In genomic region chr4:108079762-108080161, GRCm38 (mm10) we compare ENCODE assay signal across 14 mouse cellular contexts. TPM values are rescaled to one million over a fixed set of nuclear protein-coding genes. Genes with fewer than 3 reads are reported as not detected.
DNase-seq lines count a peak whose midpoint lies in the region; ATAC-seq lines count a peak whose summit lies in the region.
"Had no signal": no experiment of that assay in that cellular context is flagged by ENCODE, and none has a peak within 500 bp of the region (broad histone marks: within the 10 kb centered on the region; RNA-seq: fewer than 3 reads in every experiment).

No protein-coding gene starts in this region.

- no peaks in the 10 kb centered on the region for H3K9me3 ChIP-seq in neural tube, embryonic 13.5 days
- no peaks in the 10 kb centered on the region for H3K9me3 ChIP-seq in limb, embryonic 10.5 days (replicated peaks)
- H3K9me3 ChIP-seq: heart, embryonic 10.5 days; limb, embryonic 15.5 days had no signal

- 46% methylated on average over 2 of the region's 2 CpGs for WGBS in neural tube, embryonic 13.5 days
- 92% methylated on average over 2 of the region's 2 CpGs for WGBS in limb, embryonic 10.5 days

- no peak overlapping the region for H3K9ac ChIP-seq in neural tube, embryonic 13.5 days
- H3K9ac ChIP-seq: limb, embryonic 15.5 days had no signal

- DNase-seq in adrenal gland, adult 2 months: peak; percentile 40
- DNase-seq in adrenal gland, postnatal 25 days: no peak
- peak; percentile 53 for DNase-seq in kidney, adult 9 months
- no peak for DNase-seq in kidney, adult 8-10 months
- DNase-seq in neural tube, embryonic 10.5 days (ENCODE audit: extremely low spot score, low spot score): no peak
- DNase-seq in left cerebral cortex, postnatal 25 days (ENCODE audit: low spot score in 2 of 2): no peak
- DNase-seq in limb, embryonic 10.5 days (ENCODE audit: low spot score): no peak
- DNase-seq: kidney, postnatal 10 days; spleen, adult 18-20 months had no signal

- H3K4me1 ChIP-seq in neural tube, embryonic 13.5 days (replicated peaks): peaks cover 7% of the 10 kb centered on the region
- no peaks in the 10 kb centered on the region for H3K4me1 ChIP-seq in limb, embryonic 10.5 days
- H3K4me1 ChIP-seq: limb, embryonic 15.5 days had no signal

- no peak overlapping the region for H3K4me3 ChIP-seq in neural tube, embryonic 13.5 days
- H3K4me3 ChIP-seq in limb, embryonic 10.5 days: no peak overlapping the region
- H3K4me3 ChIP-seq: heart, embryonic 10.5 days; limb, embryonic 15.5 days had no signal

- H3K27me3 ChIP-seq in neural tube, embryonic 13.5 days: no peaks in the 10 kb centered on the region
- H3K27me3 ChIP-seq in limb, embryonic 10.5 days (ENCODE audit: low read depth, poor library complexity, severe bottlenecking): no peaks in the 10 kb centered on the region
- H3K27me3 ChIP-seq: limb, embryonic 15.5 days had no signal

- 0 out of 2 replicates have a peak, but pooled peaks cover 5% of the 10 kb centered on the region for H3K36me3 ChIP-seq in neural tube, embryonic 13.5 days
- no peaks in the 10 kb centered on the region for H3K36me3 ChIP-seq in limb, embryonic 10.5 days

- ATAC-seq in neural tube, embryonic 13.5 days (ENCODE audit: low read depth): peak; percentile 59; the same call in 1 of the 2 replicates
- ATAC-seq: activated CD4-positive, CD25-positive, alpha-beta regulatory T cell, adult 4 months had no signal

- intact Hi-C loops in left cerebral cortex, postnatal 25 days (cut with DNase I): no loop called here

- H3K27ac ChIP-seq in neural tube, embryonic 13.5 days (replicated peaks): peak overlapping the region; percentile 42; the same call in 1 of the 2 replicates
- no peak overlapping the region for H3K27ac ChIP-seq in limb, embryonic 10.5 days
- H3K27ac ChIP-seq: heart, embryonic 10.5 days; limb, embryonic 15.5 days had no signal

- H3K4me2 ChIP-seq in neural tube, embryonic 13.5 days: no peak overlapping the region
- H3K4me2 ChIP-seq: limb, embryonic 15.5 days had no signal

RNA-seq across cellular contexts. Expression of gene Podn, which starts 16.5 kb away (rescaled TPM):
- 10 to 100 TPM in 1 of 2 experiments, 1 to 10 TPM in 1; 8.0 to 17.4 TPM for total RNA-seq in adrenal gland, adult 2 months (2021)
- polyA plus RNA-seq in adrenal gland, adult 2 months (2012; rRNA removed): 17.6 and 21.9 TPM in 2 replicates
- total RNA-seq in adrenal gland, postnatal 25 days (2021): 4.1 and 6.6 TPM in 2 replicates
- polyA plus RNA-seq in neural tube, embryonic 13.5 days (2015; fragmentation: Nextera tagmentation; extraction: Ambion mirVana): 0.18 and 0.25 TPM in 2 replicates
- total RNA-seq in left cerebral cortex, postnatal 25 days (2021): 1 to 10 TPM; 7.2 to 8.8 TPM
- polyA plus RNA-seq in limb, embryonic 10.5 days (2016; fragmentation: Nextera tagmentation; extraction: Ambion mirVana): 0.16 and 0.33 TPM in 2 replicates
- total RNA-seq: hematopoietic stem cell, adult 5-6 weeks had no signal
- polyA plus RNA-seq: activated CD4-positive, CD25-positive, alpha-beta regulatory T cell, adult 4 months had no signal

Comparison
In these comparisons a context has a peak if more than half of its experiments do, and no peak if none do; other contexts are left out.
1. DNase-seq: peak in adrenal gland, adult 2 months (single experiment) and kidney, adult 9 months (single experiment); none in adrenal gland, postnatal 25 days (single experiment), kidney, adult 8-10 months (0 of 2), neural tube, embryonic 10.5 days (single experiment), left cerebral cortex, postnatal 25 days (0 of 2) and limb, embryonic 10.5 days (single experiment).